Mouse (Mus musculus): Measurements from ENCODE around the gene Mov10l1. TPM values are rescaled to one million over a fixed set of nuclear protein-coding genes. Genes with fewer than 3 reads are reported as not detected.

Mov10l1 gene
- polyA plus RNA-seq (2017; shearing (Covaris generic)): under 1 TPM in 1 of 2 experiments, not detected in 1; 0.52 TPM

DNA sequence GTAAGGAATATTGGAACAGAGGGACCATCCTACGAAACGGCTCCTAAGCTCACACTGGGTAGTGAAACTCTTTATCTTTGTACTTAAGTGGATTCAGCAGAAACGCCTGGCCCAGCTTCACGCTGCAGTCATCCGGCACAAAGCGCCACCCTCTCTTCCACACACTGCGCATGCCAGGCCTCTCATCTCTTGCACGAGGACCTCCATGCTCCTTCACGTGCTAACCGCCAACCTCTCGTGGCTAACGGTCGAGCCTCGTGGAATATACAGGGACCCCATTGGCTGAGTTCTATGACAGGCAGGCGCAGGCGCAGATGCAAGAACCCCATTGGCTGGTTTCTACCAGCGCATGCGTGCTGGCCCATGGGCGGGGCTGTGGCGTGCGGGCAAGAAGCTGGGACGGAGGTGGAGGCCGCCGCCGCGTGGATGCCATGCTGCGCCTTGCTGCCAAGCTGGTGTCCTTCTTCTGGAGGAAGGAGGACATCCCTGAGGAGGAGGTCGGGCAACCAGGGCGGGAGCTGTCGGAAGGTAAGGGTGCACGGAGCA is at the start of gene Mov10l1:
Gene Mov10l1, plus strand, starts transcription at position 376 of the 546 bp plus-strand sequence.

DNA sequence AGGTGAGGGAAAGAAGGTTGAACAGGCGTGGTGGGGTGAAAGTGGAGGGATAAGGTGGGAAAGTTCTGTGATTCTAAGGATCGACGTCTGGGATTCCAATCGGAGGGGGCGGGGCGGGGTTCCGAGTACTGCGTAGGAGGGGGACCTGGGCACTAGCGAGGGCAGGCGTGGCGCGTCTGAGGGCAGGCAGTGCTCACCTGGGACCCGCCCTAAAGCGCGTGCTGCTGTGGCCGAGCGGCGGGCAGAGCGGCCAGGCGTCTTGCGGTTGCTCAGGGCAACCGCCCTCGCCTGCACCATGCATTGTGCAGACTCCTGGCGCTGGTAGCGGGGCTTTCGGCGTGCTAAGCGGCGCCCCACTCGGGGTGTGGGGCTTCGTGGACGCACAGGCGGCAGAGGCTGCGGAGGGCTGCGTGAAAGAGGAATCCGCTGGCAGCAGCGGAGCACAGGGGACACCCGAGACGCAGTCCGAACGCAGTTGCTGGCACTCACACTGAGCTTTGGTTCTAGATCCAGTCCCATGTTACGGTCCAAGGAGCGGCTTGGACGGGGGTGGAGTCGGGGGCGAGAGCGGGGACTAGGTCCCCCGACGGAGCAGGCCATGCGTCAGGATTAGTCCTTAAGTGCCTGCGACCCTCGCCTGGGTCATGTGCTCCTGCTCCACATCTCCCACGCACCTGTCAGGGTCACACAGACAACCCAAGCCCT is 28.2 kb upstream of the Mov10l1 start, which contains the start of gene Ttll8:
Gene Ttll8, minus strand, starts transcription at position 51 of the 705 bp plus-strand sequence.

DNA sequence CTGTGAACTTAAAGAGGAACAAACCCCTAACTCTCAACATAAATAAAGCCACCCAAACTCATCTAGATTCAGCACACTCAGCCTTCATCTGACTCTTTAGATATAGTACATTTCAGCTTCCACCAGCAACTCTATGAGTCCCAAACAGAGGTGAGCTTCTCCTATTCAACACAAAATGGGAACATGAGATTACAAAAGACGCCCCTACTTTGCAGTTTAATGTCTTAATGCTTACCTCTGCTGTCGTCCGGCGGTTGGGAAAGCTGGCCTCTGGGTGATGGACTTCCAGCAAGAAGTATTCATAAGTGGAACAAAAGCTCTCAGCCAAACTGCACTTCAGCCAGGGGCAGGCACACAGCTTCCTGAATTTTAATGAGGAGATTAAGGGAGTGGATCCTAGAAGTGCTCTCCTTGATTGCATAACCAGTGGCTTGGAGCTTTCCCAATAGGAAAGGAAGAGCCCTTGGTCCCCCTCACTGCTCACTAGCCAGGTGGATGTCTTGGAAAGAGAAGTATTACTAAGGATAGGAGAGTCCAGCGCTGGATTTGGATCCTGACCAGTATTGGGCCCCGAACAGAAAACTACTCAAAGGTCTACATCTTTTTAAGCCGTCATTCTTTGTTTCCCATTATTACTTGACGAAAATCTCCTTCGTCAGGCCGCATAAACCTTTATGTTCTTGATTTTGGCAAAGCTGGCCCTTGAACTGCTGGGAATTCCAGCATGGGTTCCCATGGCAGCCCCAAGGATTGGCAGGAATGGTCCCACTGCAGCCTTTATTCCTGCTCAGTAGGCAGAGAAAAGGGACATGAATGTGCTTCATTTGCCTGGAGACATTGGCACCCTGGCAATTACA is 4.2 kb upstream of the Mov10l1 start, which contains the start of gene Mlc1:
Gene Mlc1, minus strand, starts transcription at position 727 of the 857 bp plus-strand sequence.

DNA sequence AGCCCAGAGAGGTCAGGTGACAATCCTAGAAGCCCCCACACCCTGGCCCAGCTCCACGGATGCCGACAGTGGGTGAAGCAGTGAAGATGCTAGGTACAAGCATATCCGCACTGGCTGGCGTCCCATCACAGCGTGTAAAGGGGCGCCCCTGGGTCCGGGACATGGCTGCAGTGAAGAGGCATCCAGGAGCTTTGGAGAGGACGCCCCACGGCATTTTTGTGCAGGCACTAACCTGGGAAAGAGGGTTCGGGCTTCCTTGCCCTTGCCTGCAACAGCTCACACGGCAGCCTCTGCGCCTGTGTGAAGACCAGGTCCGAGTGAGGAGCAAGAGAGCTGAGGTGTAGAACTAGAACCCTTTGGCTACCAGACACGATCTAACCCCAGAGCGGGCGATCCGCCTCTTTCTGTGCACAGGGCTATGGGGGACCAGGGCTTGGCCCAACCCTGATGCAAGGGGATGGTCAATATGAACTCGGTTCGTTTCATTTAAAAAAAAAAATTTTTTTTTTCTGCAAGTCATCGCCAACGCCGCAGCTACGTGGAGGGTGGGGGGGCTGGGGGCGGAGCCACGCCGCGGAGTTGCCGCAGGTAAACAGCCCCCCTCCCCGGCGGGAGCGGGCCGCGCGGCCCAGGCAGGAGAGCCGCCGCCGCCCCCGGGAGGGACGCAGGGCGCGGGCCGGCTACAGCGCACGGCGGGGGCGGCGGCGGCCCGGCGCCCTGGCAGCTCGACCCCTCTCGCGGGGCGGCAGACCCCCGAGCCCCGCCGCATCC is 76.6 kb downstream of the Mov10l1 start, which contains the start of gene Panx2:
Gene Panx2, plus strand, starts transcription at position 574 of the 771 bp plus-strand sequence.

DNA sequence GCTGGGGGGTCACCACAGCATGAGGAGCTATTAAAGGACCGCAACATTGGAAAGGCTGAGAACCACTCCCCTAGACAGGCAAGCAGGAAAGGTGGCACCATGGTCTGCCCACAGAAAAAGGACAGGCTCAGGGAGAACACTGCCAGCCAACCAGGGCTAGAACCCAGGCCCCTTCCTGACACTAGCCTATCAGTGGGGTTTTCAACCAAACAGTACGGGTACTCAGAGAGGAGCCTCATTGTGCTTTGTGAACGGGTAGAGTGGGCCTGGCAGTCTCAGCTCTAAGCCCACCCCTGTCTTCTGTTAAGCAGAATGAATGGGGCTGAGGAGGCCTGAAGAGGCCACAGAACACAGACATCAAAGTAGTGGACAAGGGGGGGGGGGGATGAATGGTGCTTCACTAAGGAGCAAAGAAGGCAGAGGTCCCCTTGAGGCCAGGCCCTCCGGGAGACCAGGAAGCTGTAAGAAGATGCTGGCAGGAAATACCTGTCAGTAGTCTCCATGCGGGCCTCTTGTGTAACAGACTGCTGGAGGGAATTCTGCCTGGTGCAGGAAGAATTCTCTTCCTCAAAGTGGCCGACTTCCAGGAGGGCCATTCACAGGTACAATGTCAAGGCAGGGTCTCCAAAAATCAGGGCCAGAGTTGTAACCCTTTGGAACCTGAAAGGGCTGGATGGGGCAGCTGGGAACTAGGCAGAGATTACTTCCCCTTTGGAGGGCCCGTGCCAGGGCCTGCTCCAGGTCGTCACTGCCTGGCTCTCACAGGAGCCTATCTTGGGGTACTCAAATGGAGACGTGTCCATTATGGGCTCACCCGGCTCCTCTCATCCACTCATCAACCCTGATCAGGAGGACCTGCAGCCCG is 92.1 kb downstream of the Mov10l1 start, which contains the start of gene Trabd:
Gene Trabd, plus strand, starts transcription at position 512 of the 865 bp plus-strand sequence.

DNA sequence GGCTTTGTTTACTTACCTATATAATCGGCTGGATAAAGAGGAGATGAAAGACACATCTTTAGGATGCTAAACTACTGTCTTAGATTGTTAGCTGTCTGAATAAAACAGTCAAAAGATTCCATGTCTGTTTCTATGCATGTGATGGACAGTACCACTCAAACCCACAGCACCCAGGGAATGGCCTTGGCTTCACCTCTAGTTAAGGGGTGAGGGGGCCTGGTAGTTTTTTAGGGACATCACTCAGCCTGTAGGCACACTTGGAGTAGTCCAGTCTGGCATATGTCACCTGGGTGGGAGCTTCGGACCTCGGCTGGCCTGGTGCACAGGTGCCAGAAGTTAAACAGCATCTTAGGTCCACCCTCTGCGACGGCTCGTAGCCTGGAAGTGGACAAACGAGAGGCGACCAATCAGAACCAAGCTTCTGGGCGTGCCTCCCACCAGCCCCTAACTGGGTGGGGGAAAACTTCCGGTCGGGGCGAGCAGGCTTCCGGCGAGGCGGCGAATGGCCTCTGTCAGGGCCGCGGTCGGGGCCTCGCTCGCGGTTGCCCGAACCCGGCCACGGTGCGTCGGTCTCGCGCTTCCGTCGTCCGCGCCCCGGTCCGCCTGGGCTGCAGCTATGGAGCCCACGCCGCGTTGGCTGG is 106.0 kb downstream of the Mov10l1 start, which contains the start of gene Selenoo:
Gene Selenoo, plus strand, starts transcription at position 478 of the 641 bp plus-strand sequence.

Other genes with a start within 250 kb of the Mov10l1 start
- gene Brd1, start 248.7 kb upstream of the Mov10l1 start, polyA plus RNA-seq (2017; shearing (Covaris generic)): 10 to 100 TPM; 38.9 to 47.6 TPM
- 1 to 10 TPM; 4.9 to 5.3 TPM for gene Zbed4, start 231.2 kb upstream of the Mov10l1 start, polyA plus RNA-seq (2017; shearing (Covaris generic))
- 10 to 100 TPM; 13.9 to 16.0 TPM for gene Alg12, start 163.6 kb upstream of the Mov10l1 start, polyA plus RNA-seq (2017; shearing (Covaris generic))
- 10 to 100 TPM; 40.9 to 52.9 TPM for gene Creld2, start 163.3 kb upstream of the Mov10l1 start, polyA plus RNA-seq (2017; shearing (Covaris generic))
- gene Pim3, start 120.7 kb upstream of the Mov10l1 start, polyA plus RNA-seq (2017; shearing (Covaris generic)): 10 to 100 TPM; 19.5 to 25.8 TPM
- not detected for gene Ttll8, start 28.5 kb upstream of the Mov10l1 start, polyA plus RNA-seq (2017; shearing (Covaris generic))
- gene Mlc1, start 3.9 kb upstream of the Mov10l1 start, polyA plus RNA-seq (2017; shearing (Covaris generic)): not detected
- under 1 TPM in 1 of 2 experiments, not detected in 1; 0.31 TPM for gene Panx2, start 76.8 kb downstream of the Mov10l1 start, polyA plus RNA-seq (2017; shearing (Covaris generic))
- gene Trabd, start 92.2 kb downstream of the Mov10l1 start, polyA plus RNA-seq (2017; shearing (Covaris generic)): 10 to 100 TPM; 64.8 to 70.6 TPM
- 10 to 100 TPM; 34.8 to 38.1 TPM for gene Selenoo, start 106.2 kb downstream of the Mov10l1 start, polyA plus RNA-seq (2017; shearing (Covaris generic))
- gene Tubgcp6, start 140.2 kb downstream of the Mov10l1 start, polyA plus RNA-seq (2017; shearing (Covaris generic)): 10 to 100 TPM; 16.4 to 18.9 TPM
- gene Hdac10, start 145.8 kb downstream of the Mov10l1 start, polyA plus RNA-seq (2017; shearing (Covaris generic)): 10 to 100 TPM; 26.7 to 34.8 TPM
- gene Mapk12, start 157.8 kb downstream of the Mov10l1 start, polyA plus RNA-seq (2017; shearing (Covaris generic)): 1 to 10 TPM in 1 of 2 experiments, under 1 TPM in 1; 0.79 to 1.2 TPM
- 10 to 100 TPM; 37.3 to 55.9 TPM for gene Mapk11, start 166.7 kb downstream of the Mov10l1 start, polyA plus RNA-seq (2017; shearing (Covaris generic))
- gene Plxnb2, start 197.9 kb downstream of the Mov10l1 start, polyA plus RNA-seq (2017; shearing (Covaris generic)): 1 to 10 TPM; 2.0 to 2.7 TPM
- gene Dennd6b, start 213.6 kb downstream of the Mov10l1 start, polyA plus RNA-seq (2017; shearing (Covaris generic)): 10 to 100 TPM; 19.1 TPM
- gene Ppp6r2, start 228.6 kb downstream of the Mov10l1 start, polyA plus RNA-seq (2017; shearing (Covaris generic)): 10 to 100 TPM; 22.0 to 22.6 TPM

Data from activated CD4-positive, CD25-positive, alpha-beta regulatory T cell (primary cell).